Mouse (Mus musculus): Measurements from ENCODE around the gene Scml4. TPM values are rescaled to one million over a fixed set of nuclear protein-coding genes. Genes with fewer than 3 reads are reported as not detected.

The Scml4 gene
- polyA plus RNA-seq, 1 experiment from 2014 or later = 1.4 TPM

DNA sequence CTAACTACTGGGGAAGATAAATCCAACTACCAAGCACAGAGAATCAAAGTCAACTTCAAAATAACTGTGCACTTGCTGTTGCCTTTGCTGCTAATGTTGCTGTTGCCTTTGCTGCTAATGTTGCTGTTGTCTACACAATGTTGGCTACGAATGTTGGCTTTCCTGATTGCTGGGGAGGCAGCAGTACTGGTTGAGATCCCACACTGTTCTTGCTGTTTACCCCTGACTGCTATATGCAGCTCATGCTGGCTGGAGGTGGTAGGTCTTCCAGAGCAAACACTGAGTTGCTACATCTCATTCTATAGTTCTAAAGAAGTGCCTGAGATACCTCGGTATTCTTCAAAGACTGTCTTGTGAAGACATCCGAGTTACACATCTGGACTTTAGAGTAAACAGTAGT lies 36.5 kb downstream of the Scml4 start:
- Histone ChIP-seq H3K4me1 (replicated peaks; ENCODE audit: control insufficient read depth, insufficient read depth, low read length) (no peaks in the 10 kb centered on the region), H3K4me3 (ENCODE audit: low read depth, low read length) (no peak overlapping the region), H3K9ac (ENCODE audit: low read length) (no peak overlapping the region), H3K27me3 (ENCODE audit: control insufficient read depth, insufficient read depth, low read length) (no peaks in the 10 kb centered on the region), H3K36me3 (ENCODE audit: control insufficient read depth, insufficient read depth, low read length) (no peaks in the 10 kb centered on the region), H3K27ac (ENCODE audit: low read depth, low read length) (no peak overlapping the region), H3K9me3 (ENCODE audit: control insufficient read depth, low read length) (no peaks in the 10 kb centered on the region), H3K4me2 (ENCODE audit: low read depth, low read length, severe bottlenecking) (no peak overlapping the region)
- 87% methylated on average over 3 of the region's 3 CpGs for WGBS
- DNase-seq (ENCODE audit: low spot score) (peak; percentile 2), ATAC-seq (replicated peaks; ENCODE audit: low FRiP score) (no peak)

DNA sequence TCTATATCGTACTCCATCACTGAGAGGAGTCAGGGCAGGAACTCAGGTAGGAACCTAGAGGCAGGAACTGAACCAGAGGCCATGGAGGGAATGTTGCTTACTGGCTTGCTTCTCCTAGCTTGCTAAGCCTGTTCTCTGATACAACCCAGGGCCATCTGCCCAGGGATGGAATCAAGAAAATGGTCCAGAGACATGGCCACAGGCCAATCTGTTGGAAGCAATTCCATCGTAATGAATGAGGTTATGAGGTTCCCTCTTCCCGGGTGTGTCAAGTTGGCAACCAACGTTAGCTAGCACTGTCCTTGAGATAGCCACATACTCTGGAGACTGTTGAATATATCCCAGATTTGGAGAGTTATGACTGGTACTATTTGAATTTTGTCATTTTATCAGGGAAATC lies 37.0 kb downstream of the Scml4 start:
- WGBS = 86% methylated on average over 4 of the region's 4 CpGs

DNA sequence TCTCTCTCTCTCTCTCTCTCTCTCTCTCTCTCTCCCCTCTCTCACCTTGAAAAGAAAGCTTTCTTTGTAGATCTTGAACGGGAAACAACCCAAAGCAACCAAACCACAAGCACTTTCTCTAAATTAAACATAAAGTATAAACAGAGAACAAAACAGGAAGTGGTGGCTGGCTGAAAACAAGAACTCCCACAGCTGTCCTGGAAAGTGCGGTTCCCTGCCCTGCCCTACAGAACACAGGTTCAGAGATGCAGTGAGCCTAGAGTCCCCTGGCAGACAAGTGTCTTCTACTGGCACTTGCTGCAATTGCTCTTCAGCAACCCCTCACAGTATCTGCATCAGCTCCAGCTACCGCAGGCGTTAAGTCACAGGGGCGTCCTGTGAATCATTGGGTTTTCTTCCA lies 37.5 kb downstream of the Scml4 start:
- DNase-seq (ENCODE audit: low spot score) = peak; percentile 32
- Histone ChIP-seq H3K27ac (ENCODE audit: low read depth, low read length) (no peak overlapping the region), H3K27me3 (ENCODE audit: control insufficient read depth, insufficient read depth, low read length) (no peaks in the 10 kb centered on the region), H3K4me3 (ENCODE audit: low read depth, low read length) (no peak overlapping the region), H3K4me2 (ENCODE audit: low read depth, low read length, severe bottlenecking) (no peak overlapping the region), H3K9ac (ENCODE audit: low read length) (no peak overlapping the region), H3K4me1 (replicated peaks; ENCODE audit: control insufficient read depth, insufficient read depth, low read length) (no peaks in the 10 kb centered on the region), H3K36me3 (ENCODE audit: control insufficient read depth, insufficient read depth, low read length) (no peaks in the 10 kb centered on the region), H3K9me3 (ENCODE audit: control insufficient read depth, low read length) (no peaks in the 10 kb centered on the region)
- ATAC-seq (replicated peaks; ENCODE audit: low FRiP score) = no peak
- 87% methylated on average over 5 of the region's 5 CpGs for WGBS

More for the DNA sequence above, 37.0 kb downstream of the Scml4 start:
- Histone ChIP-seq H3K4me1 (replicated peaks; ENCODE audit: control insufficient read depth, insufficient read depth, low read length) (no peaks in the 10 kb centered on the region), H3K9me3 (ENCODE audit: control insufficient read depth, low read length) (no peaks in the 10 kb centered on the region), H3K27ac (ENCODE audit: low read depth, low read length) (no peak overlapping the region), H3K27me3 (ENCODE audit: control insufficient read depth, insufficient read depth, low read length) (no peaks in the 10 kb centered on the region), H3K36me3 (ENCODE audit: control insufficient read depth, insufficient read depth, low read length) (no peaks in the 10 kb centered on the region), H3K4me2 (ENCODE audit: low read depth, low read length, severe bottlenecking) (no peak overlapping the region), H3K9ac (ENCODE audit: low read length) (no peak overlapping the region), H3K4me3 (ENCODE audit: low read depth, low read length) (no peak overlapping the region)
- no peak for ATAC-seq (replicated peaks; ENCODE audit: low FRiP score)
- DNase-seq (ENCODE audit: low spot score) = peak; percentile 2

DNA sequence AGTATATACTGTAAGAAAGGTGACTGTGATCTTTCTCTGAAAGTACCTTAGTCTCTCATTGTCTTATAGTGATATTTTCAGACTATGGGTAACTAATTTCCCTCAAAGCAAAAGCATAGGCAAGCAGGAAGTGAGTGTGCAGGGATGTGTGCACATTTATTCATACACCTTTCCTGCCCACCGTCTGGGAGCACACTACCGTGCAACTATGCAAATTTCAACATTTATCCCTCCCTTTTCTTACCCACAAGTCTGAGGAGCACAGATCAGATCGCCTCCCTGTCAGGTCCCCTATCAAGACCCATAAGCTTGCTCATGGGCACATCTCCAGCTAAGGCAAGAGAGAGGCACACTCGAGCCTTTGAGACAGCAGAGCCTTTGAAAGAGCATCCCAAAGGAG lies 41.2 kb downstream of the Scml4 start:
- Histone ChIP-seq H3K27ac (ENCODE audit: low read depth, low read length) (no peak overlapping the region), H3K9me3 (ENCODE audit: control insufficient read depth, low read length) (no peaks in the 10 kb centered on the region), H3K4me2 (ENCODE audit: low read depth, low read length, severe bottlenecking) (no peak overlapping the region), H3K9ac (ENCODE audit: low read length) (no peak overlapping the region), H3K27me3 (ENCODE audit: control insufficient read depth, insufficient read depth, low read length) (no peaks in the 10 kb centered on the region), H3K4me1 (replicated peaks; ENCODE audit: control insufficient read depth, insufficient read depth, low read length) (no peaks in the 10 kb centered on the region), H3K36me3 (ENCODE audit: control insufficient read depth, insufficient read depth, low read length) (no peaks in the 10 kb centered on the region), H3K4me3 (ENCODE audit: low read depth, low read length) (no peak overlapping the region)
- peak; percentile 21 for DNase-seq (ENCODE audit: low spot score)
- WGBS = 73% methylated on average over 4 of the region's 4 CpGs
- ATAC-seq (replicated peaks; ENCODE audit: low FRiP score) = no peak

DNA sequence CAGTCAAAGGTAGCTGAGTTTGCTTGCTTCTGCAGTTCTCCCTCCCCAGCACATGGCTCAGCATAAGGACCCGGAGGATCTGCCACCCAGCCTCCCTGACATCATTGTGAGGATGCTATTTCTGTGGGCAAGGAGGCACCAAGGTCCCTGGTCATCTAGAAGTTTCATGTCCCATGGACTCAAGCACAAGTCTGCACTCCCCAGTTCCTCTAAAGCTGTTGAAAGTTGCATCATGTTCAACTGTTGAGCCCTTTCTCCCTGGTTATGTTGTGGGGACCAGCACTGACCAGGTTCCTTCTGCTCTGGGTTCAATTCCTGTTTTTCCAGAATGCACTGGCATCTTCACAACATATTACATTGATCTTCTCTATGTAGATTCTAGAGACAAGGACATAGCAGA lies 42.9 kb downstream of the Scml4 start:
- ATAC-seq (replicated peaks; ENCODE audit: low FRiP score) (no peak), DNase-seq (ENCODE audit: low spot score) (peak; percentile 47)
- H3K27ac ChIP-seq (ENCODE audit: low read depth, low read length) = no peak overlapping the region
- no peak overlapping the region for H3K4me2 ChIP-seq (ENCODE audit: low read depth, low read length, severe bottlenecking)
- no peaks in the 10 kb centered on the region for H3K9me3 ChIP-seq (ENCODE audit: control insufficient read depth, low read length)
- no peak overlapping the region for H3K9ac ChIP-seq (ENCODE audit: low read length)
- H3K4me3 ChIP-seq (ENCODE audit: low read depth, low read length) = no peak overlapping the region
- no peaks in the 10 kb centered on the region for H3K27me3 ChIP-seq (ENCODE audit: control insufficient read depth, insufficient read depth, low read length)
- WGBS = 88% methylated on average over 1 of the region's 1 CpGs
- no peaks in the 10 kb centered on the region for H3K36me3 ChIP-seq (ENCODE audit: control insufficient read depth, insufficient read depth, low read length)
- no peaks in the 10 kb centered on the region for H3K4me1 ChIP-seq (replicated peaks; ENCODE audit: control insufficient read depth, insufficient read depth, low read length)

DNA sequence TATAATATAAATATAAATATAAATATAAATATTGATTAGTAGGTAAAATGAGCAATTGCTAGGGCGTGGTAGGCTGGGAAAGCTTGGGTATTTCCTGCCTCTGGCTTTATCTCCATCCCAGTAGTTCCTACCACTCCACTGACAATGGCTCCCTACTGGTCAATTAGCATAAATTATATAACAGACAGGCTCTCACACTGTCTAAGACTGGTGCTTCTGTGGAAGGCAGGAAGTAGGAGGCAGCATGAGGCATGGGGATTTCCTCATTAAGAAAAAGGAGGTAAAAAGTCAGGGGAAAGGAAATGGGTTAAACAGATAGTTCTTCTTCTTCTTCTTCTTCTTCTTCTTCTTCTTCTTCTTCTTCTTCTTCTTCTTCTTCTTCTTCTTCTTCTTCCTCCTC lies 48.4 kb downstream of the Scml4 start:
- WGBS = 73% methylated on average over 1 of the region's 1 CpGs
- no peak for DNase-seq (ENCODE audit: low spot score)
- no peaks in the 10 kb centered on the region for H3K36me3 ChIP-seq (ENCODE audit: control insufficient read depth, insufficient read depth, low read length)
- no peak for ATAC-seq (replicated peaks; ENCODE audit: low FRiP score)
- H3K9me3 ChIP-seq (ENCODE audit: control insufficient read depth, low read length) = no peaks in the 10 kb centered on the region
- H3K9ac ChIP-seq (ENCODE audit: low read length) = no peak overlapping the region
- H3K27me3 ChIP-seq (ENCODE audit: control insufficient read depth, insufficient read depth, low read length) = no peaks in the 10 kb centered on the region
- no peak overlapping the region for H3K27ac ChIP-seq (ENCODE audit: low read depth, low read length)
- no peaks in the 10 kb centered on the region for H3K4me1 ChIP-seq (replicated peaks; ENCODE audit: control insufficient read depth, insufficient read depth, low read length)
- no peak overlapping the region for H3K4me3 ChIP-seq (ENCODE audit: low read depth, low read length)
- no peak overlapping the region for H3K4me2 ChIP-seq (ENCODE audit: low read depth, low read length, severe bottlenecking)

DNA sequence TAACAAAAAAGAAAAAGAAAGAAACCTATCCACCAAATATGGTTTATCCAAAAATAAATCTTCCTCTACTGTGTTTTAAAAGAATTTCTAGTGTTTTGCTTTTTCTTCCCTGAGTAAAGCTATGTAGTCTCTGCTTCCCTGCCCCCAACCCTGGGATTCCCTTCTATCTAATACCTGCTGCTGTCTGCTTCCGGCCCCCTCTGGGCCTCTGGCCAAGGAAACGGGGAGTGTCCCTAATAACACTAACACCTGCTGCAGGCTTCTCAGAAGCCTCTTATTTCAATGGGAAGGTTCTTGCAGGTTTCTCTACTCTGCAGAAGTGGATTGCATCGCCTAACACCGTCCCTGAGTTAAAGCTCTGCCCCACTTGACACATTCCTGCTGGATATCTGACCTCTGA lies 50.4 kb downstream of the Scml4 start:
- ATAC-seq (replicated peaks; ENCODE audit: low FRiP score) (no peak), DNase-seq (ENCODE audit: low spot score) (no peak)
- Histone ChIP-seq H3K9ac (ENCODE audit: low read length) (no peak overlapping the region), H3K27me3 (ENCODE audit: control insufficient read depth, insufficient read depth, low read length) (no peaks in the 10 kb centered on the region), H3K4me3 (ENCODE audit: low read depth, low read length) (no peak overlapping the region), H3K4me2 (ENCODE audit: low read depth, low read length, severe bottlenecking) (no peak overlapping the region), H3K4me1 (replicated peaks; ENCODE audit: control insufficient read depth, insufficient read depth, low read length) (no peaks in the 10 kb centered on the region), H3K9me3 (ENCODE audit: control insufficient read depth, low read length) (no peaks in the 10 kb centered on the region), H3K36me3 (ENCODE audit: control insufficient read depth, insufficient read depth, low read length) (no peaks in the 10 kb centered on the region), H3K27ac (ENCODE audit: low read depth, low read length) (no peak overlapping the region)
- WGBS = 63% methylated on average over 4 of the region's 4 CpGs

DNA sequence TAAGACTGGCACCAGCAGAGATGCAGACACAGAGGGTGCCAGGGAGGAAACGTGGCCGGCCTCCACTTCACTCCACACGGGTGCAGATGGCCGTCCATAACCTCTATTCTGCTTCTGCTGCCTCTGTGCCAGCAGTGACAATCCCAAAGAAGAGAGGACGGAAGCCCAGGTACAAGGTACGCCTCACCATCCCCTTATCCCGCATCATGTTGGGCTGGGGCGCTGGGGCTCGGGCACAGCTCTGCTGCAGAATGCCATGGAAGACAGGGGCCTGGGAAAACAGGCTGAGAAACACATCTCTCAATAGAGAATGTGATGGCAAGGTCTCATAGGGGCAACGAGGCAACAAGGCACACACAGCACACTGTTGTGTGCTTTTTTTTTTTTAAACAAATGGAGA lies 51.9 kb downstream of the Scml4 start:
- no peak overlapping the region for H3K4me2 ChIP-seq (ENCODE audit: low read depth, low read length, severe bottlenecking)
- H3K36me3 ChIP-seq (ENCODE audit: control insufficient read depth, insufficient read depth, low read length) = no peaks in the 10 kb centered on the region
- H3K9ac ChIP-seq (ENCODE audit: low read length) = no peak overlapping the region
- no peaks in the 10 kb centered on the region for H3K9me3 ChIP-seq (ENCODE audit: control insufficient read depth, low read length)
- 91% methylated on average over 10 of the region's 10 CpGs for WGBS
- H3K27ac ChIP-seq (ENCODE audit: low read depth, low read length) = no peak overlapping the region
- ATAC-seq (replicated peaks; ENCODE audit: low FRiP score) (no peak), DNase-seq (ENCODE audit: low spot score) (no peak)
- H3K27me3 ChIP-seq (ENCODE audit: control insufficient read depth, insufficient read depth, low read length) = no peaks in the 10 kb centered on the region
- H3K4me1 ChIP-seq (replicated peaks; ENCODE audit: control insufficient read depth, insufficient read depth, low read length) = no peaks in the 10 kb centered on the region
- no peak overlapping the region for H3K4me3 ChIP-seq (ENCODE audit: low read depth, low read length)

DNA sequence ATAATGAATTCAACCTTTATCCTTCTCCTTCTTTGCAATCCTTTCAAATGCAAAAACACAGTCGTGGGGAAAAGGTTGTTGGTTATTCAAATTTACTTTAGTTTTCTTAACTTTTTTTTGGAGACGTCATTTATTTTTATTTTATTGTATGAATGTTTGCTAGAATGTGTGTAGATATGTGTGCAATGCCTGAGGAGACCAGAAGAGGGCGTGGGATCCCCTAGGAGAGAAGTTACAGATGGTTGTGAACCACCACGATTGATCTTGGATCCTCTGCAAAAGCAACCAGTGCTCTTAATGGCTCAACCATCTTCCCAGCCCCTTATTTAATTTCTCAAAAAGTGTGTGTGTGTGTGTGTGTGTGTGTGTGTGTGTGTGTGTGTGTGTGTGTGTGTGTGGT lies 53.0 kb downstream of the Scml4 start:
- no peak overlapping the region for H3K4me3 ChIP-seq (ENCODE audit: low read depth, low read length)
- H3K9me3 ChIP-seq (ENCODE audit: control insufficient read depth, low read length) = no peaks in the 10 kb centered on the region
- WGBS = 42% methylated on average over 4 of the region's 4 CpGs
- no peak overlapping the region for H3K9ac ChIP-seq (ENCODE audit: low read length)
- H3K27me3 ChIP-seq (ENCODE audit: control insufficient read depth, insufficient read depth, low read length) = no peaks in the 10 kb centered on the region
- no peak for ATAC-seq (replicated peaks; ENCODE audit: low FRiP score)
- no peak overlapping the region for H3K4me2 ChIP-seq (ENCODE audit: low read depth, low read length, severe bottlenecking)
- DNase-seq (ENCODE audit: low spot score) = no peak
- H3K27ac ChIP-seq (ENCODE audit: low read depth, low read length) = no peak overlapping the region
- no peaks in the 10 kb centered on the region for H3K36me3 ChIP-seq (ENCODE audit: control insufficient read depth, insufficient read depth, low read length)
- no peaks in the 10 kb centered on the region for H3K4me1 ChIP-seq (replicated peaks; ENCODE audit: control insufficient read depth, insufficient read depth, low read length)

All from forebrain, embryonic 11.5 days (tissue).